Mouse (Mus musculus): ENCODE results near the gene Tmem147.

Gene Tmem147

GRCm38 (mm10) chr7:30729396-30730063, at the start of gene Tmem147:
Gene Tmem147 (minus strand): TSS chr7:30729540.
- no peaks in the 10 kb centered on the region for H3K9me3 ChIP-seq (ENCODE audit: low read length)
- TF ChIP-seq POU5F1 (IDR thresholded peaks at IDR 0.05; ENCODE audit: borderline replicate concordance, low read length), result no peak
- no peak for TF ChIP-seq NANOG (IDR thresholded peaks at IDR 0.05; ENCODE audit: borderline replicate concordance, low read length)
- no peak for TF ChIP-seq CTCF (conservative IDR thresholded peaks at IDR 0.05; ENCODE audit: low read length)
- peak within 1 kb of the TSS; percentile 89 for H3K4me3 ChIP-seq (replicated peaks; ENCODE audit: low read length)
- peaks cover 38% of the 10 kb centered on the region for H3K4me1 ChIP-seq (replicated peaks; ENCODE audit: low read depth, low read length)
- no peaks in the 10 kb centered on the region for H3K27me3 ChIP-seq (ENCODE audit: insufficient read depth, low read length)
- peaks cover 70% of the 10 kb centered on the region for H3K36me3 ChIP-seq (ENCODE audit: insufficient read depth, low read length)

GRCm38 (mm10) chr7:30777911-30778310, 48.6 kb upstream of the Tmem147 start:
- H3K4me3 ChIP-seq (replicated peaks; ENCODE audit: low read length), result no peak overlapping the region
- H3K27me3 ChIP-seq (ENCODE audit: insufficient read depth, low read length), result peaks cover 55% of the 10 kb centered on the region
- peaks cover 36% of the 10 kb centered on the region for H3K4me1 ChIP-seq (replicated peaks; ENCODE audit: low read depth, low read length)
- TF ChIP-seq POU5F1 (IDR thresholded peaks at IDR 0.05; ENCODE audit: borderline replicate concordance, low read length) (no peak), NANOG (IDR thresholded peaks at IDR 0.05; ENCODE audit: borderline replicate concordance, low read length) (no peak), CTCF (conservative IDR thresholded peaks at IDR 0.05; ENCODE audit: low read length) (no peak)
- no peaks in the 10 kb centered on the region for H3K36me3 ChIP-seq (ENCODE audit: insufficient read depth, low read length)
- peaks cover 6% of the 10 kb centered on the region; the same call in 1 of the 2 replicates for H3K9me3 ChIP-seq (ENCODE audit: low read length)

- peaks cover 36% of the 10 kb centered on the region for H3K4me1 ChIP-seq (replicated peaks; ENCODE audit: low read depth, low read length)
- TF ChIP-seq NANOG (IDR thresholded peaks at IDR 0.05; ENCODE audit: borderline replicate concordance, low read length) (no peak), POU5F1 (IDR thresholded peaks at IDR 0.05; ENCODE audit: borderline replicate concordance, low read length) (no peak), CTCF (conservative IDR thresholded peaks at IDR 0.05; ENCODE audit: low read length) (peak; percentile 13; the same call in 1 of the 2 replicates)
- H3K36me3 ChIP-seq (ENCODE audit: insufficient read depth, low read length), result no peaks in the 10 kb centered on the region
These were observed 47.8 kb upstream of the Tmem147 start for GRCm38 (mm10) chr7:30777081-30777579.

GRCm38 (mm10) chr7:30776104-30776503, 46.8 kb upstream of the Tmem147 start:
- no peaks in the 10 kb centered on the region for H3K36me3 ChIP-seq (ENCODE audit: insufficient read depth, low read length)
- no peak for TF ChIP-seq NANOG (IDR thresholded peaks at IDR 0.05; ENCODE audit: borderline replicate concordance, low read length)
- TF ChIP-seq CTCF (conservative IDR thresholded peaks at IDR 0.05; ENCODE audit: low read length), result no peak
- no peak for TF ChIP-seq POU5F1 (IDR thresholded peaks at IDR 0.05; ENCODE audit: borderline replicate concordance, low read length)
- peaks cover 53% of the 10 kb centered on the region for H3K27me3 ChIP-seq (ENCODE audit: insufficient read depth, low read length)
- peaks cover 6% of the 10 kb centered on the region; the same call in 1 of the 2 replicates for H3K9me3 ChIP-seq (ENCODE audit: low read length)
- H3K4me3 ChIP-seq (replicated peaks; ENCODE audit: low read length), result no peak overlapping the region
- peaks cover 38% of the 10 kb centered on the region for H3K4me1 ChIP-seq (replicated peaks; ENCODE audit: low read depth, low read length)

More at GRCm38 (mm10) chr7:30777081-30777579, 47.8 kb upstream of the Tmem147 start:
- Histone ChIP-seq H3K9me3 (ENCODE audit: low read length) (peaks cover 6% of the 10 kb centered on the region; the same call in 1 of the 2 replicates), H3K4me3 (replicated peaks; ENCODE audit: low read length) (no peak overlapping the region), H3K27me3 (ENCODE audit: insufficient read depth, low read length) (peaks cover 50% of the 10 kb centered on the region)

GRCm38 (mm10) chr7:30769236-30769635, 39.9 kb upstream of the Tmem147 start:
- H3K36me3 ChIP-seq (ENCODE audit: insufficient read depth, low read length), result no peaks in the 10 kb centered on the region
- H3K4me1 ChIP-seq (replicated peaks; ENCODE audit: low read depth, low read length), result peaks cover 40% of the 10 kb centered on the region
- TF ChIP-seq CTCF (conservative IDR thresholded peaks at IDR 0.05; ENCODE audit: low read length) (no peak), POU5F1 (IDR thresholded peaks at IDR 0.05; ENCODE audit: borderline replicate concordance, low read length) (no peak), NANOG (IDR thresholded peaks at IDR 0.05; ENCODE audit: borderline replicate concordance, low read length) (no peak)
- H3K27me3 ChIP-seq (ENCODE audit: insufficient read depth, low read length), result peaks cover 58% of the 10 kb centered on the region
- peaks cover 6% of the 10 kb centered on the region; the same call in 1 of the 2 replicates for H3K9me3 ChIP-seq (ENCODE audit: low read length)
- H3K4me3 ChIP-seq (replicated peaks; ENCODE audit: low read length), result no peak overlapping the region

- H3K4me1 ChIP-seq (replicated peaks; ENCODE audit: low read depth, low read length), result peaks cover 55% of the 10 kb centered on the region
- H3K27me3 ChIP-seq (ENCODE audit: insufficient read depth, low read length), result peaks cover 69% of the 10 kb centered on the region
- no peak overlapping the region for H3K4me3 ChIP-seq (replicated peaks; ENCODE audit: low read length)
- H3K9me3 ChIP-seq (ENCODE audit: low read length), result no peaks in the 10 kb centered on the region
- no peaks in the 10 kb centered on the region for H3K36me3 ChIP-seq (ENCODE audit: insufficient read depth, low read length)
- TF ChIP-seq NANOG (IDR thresholded peaks at IDR 0.05; ENCODE audit: borderline replicate concordance, low read length), result no peak
- TF ChIP-seq CTCF (conservative IDR thresholded peaks at IDR 0.05; ENCODE audit: low read length), result peak; percentile 16; the same call in 1 of the 2 replicates
These were observed 37.1 kb upstream of the Tmem147 start for GRCm38 (mm10) chr7:30766408-30766807.

GRCm38 (mm10) chr7:30765173-30765572, 35.8 kb upstream of the Tmem147 start:
- H3K27me3 ChIP-seq (ENCODE audit: insufficient read depth, low read length), result peaks cover 64% of the 10 kb centered on the region
- no peaks in the 10 kb centered on the region for H3K9me3 ChIP-seq (ENCODE audit: low read length)
- H3K4me1 ChIP-seq (replicated peaks; ENCODE audit: low read depth, low read length), result peaks cover 52% of the 10 kb centered on the region
- TF ChIP-seq POU5F1 (IDR thresholded peaks at IDR 0.05; ENCODE audit: borderline replicate concordance, low read length) (no peak), CTCF (conservative IDR thresholded peaks at IDR 0.05; ENCODE audit: low read length) (no peak)
- H3K4me3 ChIP-seq (replicated peaks; ENCODE audit: low read length), result no peak overlapping the region
- H3K36me3 ChIP-seq (ENCODE audit: insufficient read depth, low read length), result no peaks in the 10 kb centered on the region

GRCm38 (mm10) chr7:30763456-30763855, 34.1 kb upstream of the Tmem147 start, which contains the start of gene Dmkn:
Gene Dmkn (plus strand): TSS chr7:30763756.
- TF ChIP-seq NANOG (IDR thresholded peaks at IDR 0.05; ENCODE audit: borderline replicate concordance, low read length) (no peak), POU5F1 (IDR thresholded peaks at IDR 0.05; ENCODE audit: borderline replicate concordance, low read length) (no peak)
- no peak within 1 kb of the TSS for H3K4me3 ChIP-seq (replicated peaks; ENCODE audit: low read length)
- H3K4me1 ChIP-seq (replicated peaks; ENCODE audit: low read depth, low read length), result peaks cover 44% of the 10 kb centered on the region
- H3K27me3 ChIP-seq (ENCODE audit: insufficient read depth, low read length), result peaks cover 51% of the 10 kb centered on the region
- H3K9me3 ChIP-seq (ENCODE audit: low read length), result no peaks in the 10 kb centered on the region
- H3K36me3 ChIP-seq (ENCODE audit: insufficient read depth, low read length), result no peaks in the 10 kb centered on the region
